Mouse (Mus musculus): ENCODE data around the gene Gm27027.

Gm27027 gene

DNA sequence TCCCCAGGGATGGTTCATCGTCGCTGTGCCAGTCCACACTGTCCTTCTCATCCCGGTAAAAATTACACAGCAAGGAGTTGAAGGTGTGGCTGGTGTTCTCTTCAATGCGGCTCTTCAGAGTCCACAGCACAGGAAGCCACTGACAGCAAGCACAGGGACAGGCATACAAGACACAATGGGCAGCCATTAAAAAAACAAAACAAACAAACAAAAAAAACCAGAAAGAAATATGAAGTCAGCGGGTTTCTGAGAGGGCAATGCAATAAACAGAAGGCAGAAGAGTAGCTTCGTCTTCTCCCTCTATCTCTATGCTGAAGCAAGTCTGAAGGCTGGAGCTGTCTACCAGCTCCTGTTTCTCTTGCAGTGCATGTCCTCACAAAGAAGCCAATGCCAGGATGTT lies at the start of gene Gm27027:
TSS of gene Gm27027 (minus strand) at position 101 of the 400 bp plus-strand sequence.
- no peak for ATAC-seq (ENCODE audit: insufficient number of reproducible peaks, low FRiP score, low TSS enrichment)

DNA sequence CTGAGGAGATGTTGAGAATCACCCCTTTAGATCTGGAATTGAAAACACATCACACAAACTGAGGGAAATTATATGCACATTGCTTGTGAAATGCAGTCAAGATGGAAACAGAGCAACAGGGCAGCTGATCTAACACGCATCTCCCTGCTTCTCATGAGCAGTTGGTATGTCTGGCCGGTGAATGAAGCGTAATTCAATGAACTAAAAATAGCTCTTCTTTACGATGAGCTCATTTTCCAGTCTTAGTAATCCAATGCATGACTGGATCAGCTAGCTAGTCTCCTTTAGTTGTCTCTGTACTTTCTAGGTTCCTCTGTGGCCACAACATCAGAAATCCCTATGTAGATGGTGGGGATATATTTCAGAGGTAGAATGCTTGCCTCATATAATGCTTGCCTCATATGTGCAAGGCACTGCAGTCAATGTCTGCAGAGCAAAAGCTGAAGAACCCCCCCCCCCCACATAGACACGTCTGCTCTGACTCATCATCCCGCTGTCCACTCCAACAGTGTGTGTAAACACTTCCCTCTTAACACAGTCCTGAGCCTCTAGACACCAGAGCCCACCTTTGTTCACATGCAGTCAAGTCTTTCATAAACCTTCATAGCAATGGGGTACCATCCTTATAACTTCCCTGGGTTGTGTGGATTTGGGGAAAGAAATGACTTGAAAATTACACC lies 49.4 kb upstream of the Gm27027 start:
- peak; percentile 72 for ATAC-seq (ENCODE audit: insufficient number of reproducible peaks, low FRiP score, low TSS enrichment)

DNA sequence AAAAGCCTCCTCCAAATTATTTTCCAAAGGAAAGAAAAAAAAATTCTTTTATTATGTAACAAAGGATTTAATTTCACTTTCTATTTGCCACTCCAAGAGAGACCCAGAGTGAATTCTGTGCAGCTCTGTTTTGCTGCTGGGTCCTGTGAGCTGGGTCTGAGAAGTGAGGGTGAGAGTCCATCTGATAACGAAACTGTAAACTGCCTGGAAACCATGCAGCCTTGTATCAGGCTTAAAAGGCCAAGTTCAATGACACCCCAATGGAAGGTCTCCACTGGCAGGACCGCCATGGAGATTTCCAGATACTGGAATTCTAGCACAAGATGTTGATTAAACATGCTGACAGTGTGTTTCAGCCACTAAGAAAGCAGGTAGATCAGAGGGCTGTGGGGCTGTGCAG lies 48.0 kb upstream of the Gm27027 start:
- ATAC-seq (ENCODE audit: insufficient number of reproducible peaks, low FRiP score, low TSS enrichment): no peak

DNA sequence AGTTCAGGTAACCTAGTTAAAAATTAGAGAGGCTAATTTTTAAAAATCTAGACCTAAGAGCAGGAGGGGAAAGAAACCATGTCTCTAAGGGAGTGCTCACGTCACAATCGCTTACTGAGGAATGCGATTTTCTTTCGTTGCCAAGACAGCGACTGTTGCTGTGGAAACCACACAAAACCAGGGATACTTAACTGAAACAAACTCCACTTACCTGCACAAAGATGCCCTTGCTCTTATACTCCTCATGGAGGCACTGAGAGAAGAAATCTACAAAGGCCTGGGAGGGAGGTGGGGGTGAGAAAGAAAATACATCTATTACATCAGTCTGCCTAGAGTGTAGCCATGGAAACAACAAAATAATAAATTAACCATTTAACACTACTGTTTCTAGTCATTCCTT lies 47.5 kb upstream of the Gm27027 start:
- ATAC-seq (ENCODE audit: insufficient number of reproducible peaks, low FRiP score, low TSS enrichment): no peak

DNA sequence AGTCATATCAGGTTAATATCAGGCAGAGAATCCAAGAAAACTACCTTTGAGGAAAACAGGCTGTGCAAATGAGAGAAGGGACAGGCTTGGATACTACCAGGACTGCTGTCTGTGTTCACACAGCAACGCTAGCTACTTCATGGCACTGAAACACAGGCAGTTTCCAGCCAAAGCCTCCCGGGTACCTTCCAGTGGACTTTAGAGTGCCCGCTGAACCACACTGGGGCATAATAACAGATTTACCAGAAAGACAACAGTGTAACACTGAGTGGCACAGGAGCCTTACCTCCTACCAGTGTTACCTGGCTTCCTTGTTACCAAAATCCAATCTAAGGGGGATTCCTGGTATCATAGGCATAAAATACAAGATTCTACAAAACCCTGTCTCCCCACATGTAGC lies 46.3 kb upstream of the Gm27027 start:
- ATAC-seq (ENCODE audit: insufficient number of reproducible peaks, low FRiP score, low TSS enrichment): no peak

DNA sequence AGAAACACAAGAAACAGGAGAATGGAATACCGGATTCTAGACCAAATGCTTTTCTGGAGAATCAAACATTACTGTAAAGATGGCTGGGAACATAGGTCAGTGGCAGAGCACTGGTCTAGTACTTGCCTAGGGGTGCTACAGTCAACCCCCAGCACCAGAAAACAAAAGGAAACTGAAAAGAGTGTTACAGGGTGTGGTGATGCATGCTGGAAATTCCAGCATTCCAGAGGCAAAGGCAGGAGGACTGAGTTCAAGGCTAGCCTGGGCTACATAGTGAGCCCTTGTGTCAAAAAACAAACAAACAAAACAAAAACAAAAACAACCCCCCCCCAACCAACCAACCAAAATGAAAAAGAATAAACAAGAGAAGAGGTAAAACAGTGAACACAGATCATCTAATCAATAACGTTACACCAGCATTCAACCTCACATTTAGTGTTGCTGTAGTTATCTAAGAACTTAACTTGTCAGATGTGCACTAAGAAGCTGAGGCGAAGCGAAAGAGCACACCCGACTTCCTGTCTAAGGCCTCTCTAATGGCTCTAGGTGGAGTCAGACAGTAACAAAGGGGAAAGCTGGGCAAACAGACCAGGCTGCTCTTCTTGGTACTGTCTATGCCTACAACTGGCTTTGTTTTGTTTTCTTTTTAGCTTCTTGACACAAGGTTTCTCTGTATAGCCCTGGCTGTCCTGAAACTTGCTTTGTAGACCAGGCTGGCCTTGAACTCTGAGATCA lies 44.4 kb upstream of the Gm27027 start:
- ATAC-seq (ENCODE audit: insufficient number of reproducible peaks, low FRiP score, low TSS enrichment): no peak

DNA sequence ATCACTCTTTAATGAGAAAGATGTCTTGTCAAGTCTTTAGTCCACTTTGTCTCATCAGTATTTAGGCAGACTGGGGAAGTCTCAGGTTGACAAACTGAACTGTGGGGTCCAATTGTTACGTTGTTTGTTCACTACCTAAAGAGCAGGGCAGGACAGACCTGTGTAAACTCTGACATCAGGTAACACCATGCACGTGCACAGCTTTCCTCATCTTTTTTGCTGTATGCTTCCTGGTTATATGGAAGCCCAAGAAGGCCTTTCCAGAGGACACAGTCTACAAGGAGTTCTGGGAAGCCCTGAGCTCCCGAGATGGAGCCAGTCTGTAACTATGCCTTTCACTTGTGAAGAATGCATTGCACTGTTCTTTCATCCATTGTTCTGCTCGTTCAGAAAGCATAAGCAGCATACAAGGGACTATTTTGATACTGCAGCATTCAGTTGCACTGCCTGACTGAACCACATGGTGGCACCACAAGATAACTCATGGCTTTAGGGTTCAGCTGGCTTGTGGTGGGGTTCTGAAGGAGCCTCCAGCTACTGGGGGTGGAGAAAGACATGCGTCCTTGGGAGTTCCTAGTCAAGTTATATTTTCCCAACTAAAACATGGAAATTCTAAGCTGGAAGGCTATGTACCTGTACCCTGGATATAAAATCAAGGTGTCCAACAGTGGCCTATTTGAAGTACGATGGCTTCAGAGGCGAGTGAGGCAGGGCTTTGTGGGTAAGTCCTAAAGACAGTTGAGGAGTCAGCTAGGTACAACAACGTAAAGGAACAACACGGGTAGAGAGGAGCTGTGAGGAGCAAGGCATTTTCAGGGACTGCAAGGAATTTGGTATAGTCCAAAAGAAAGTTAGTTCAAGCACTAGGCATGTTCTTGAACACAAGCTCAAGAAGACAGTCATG lies 39.5 kb upstream of the Gm27027 start:
- peak; percentile 79 for ATAC-seq (ENCODE audit: insufficient number of reproducible peaks, low FRiP score, low TSS enrichment)

DNA sequence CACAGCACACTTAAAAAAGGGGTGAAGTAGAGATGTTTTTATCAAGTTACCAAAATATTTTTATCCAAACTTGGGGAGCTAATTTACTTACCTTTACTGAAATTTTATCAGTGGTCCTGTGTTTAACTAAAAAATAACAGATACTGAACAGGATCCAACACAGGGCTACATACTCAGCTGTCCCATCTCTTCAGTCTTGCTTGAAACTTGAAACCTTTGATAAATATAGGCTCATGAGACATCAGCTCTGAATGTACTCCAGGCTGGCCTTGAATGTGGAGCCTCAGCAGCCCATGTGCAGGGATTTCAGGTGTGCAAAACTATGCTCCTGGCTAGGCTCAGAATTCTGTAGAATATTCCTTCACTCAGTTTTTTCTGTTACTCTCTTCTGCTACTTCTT lies 34.4 kb upstream of the Gm27027 start:
- no peak for ATAC-seq (ENCODE audit: insufficient number of reproducible peaks, low FRiP score, low TSS enrichment)

DNA sequence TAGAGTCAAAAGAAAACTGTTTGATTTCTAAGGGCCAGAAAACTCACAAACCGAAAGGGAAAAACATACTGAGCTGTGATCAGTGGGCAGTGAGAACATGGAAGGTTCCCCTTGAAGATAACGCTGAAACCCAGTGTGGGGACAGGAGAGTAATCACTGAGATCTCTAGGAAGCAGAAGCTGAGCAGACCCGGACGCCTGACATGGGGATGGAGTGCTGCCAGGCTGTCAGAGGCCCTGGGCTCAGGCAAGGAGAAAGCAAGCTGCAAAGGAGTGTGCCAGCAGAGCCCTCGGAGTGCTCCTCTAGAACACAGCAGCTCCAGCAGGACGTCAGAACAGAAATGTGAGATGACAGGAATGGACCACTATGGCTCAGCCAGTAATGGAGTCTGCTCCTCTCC lies 28.5 kb upstream of the Gm27027 start:
- ATAC-seq (ENCODE audit: insufficient number of reproducible peaks, low FRiP score, low TSS enrichment): no peak

DNA sequence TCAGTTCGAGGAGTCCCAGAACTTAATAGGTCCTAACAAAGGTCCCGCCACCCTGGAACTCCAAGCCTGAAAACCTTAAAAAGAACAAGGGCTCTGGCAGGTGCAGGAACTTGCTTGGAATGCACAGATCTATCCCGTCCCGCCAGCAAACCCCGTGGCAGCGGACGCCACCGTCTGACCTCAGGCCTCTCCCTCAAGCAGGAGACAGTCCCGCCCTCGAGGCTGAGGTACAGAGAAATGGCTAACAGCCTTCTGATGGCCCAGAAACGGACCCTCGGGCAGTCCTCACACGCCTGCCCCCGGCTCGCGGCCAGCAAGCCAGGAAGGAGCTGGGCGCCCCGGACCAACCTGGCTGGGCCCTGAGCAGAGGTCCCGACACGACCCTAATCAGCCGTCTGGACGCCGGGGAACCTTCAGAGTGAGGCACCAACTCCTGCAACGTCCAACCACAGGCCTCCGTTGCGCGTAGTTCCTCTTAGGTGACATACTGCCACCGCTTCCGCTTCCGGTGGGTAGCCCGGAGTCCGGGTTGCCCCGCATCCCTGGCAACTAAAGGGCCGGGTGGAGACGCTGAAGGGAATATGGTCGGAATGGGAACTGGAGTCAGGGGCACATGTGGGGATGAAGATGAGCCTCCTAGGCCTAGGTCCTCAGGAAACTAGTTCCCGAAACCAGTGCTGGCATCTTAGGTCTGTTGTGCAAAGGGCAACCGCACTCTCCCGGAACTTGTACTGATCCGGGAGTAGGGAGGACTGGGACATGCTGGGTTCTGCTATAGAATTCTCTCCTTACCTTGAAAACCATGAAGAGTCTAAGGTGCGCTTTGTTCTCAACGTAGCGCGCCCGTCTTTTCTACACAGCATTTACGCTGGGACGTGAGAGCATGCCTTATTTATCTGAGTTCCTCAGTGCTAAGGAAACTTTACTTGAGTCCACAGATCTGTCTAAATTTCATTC lies 14.5 kb upstream of the Gm27027 start, which contains the start of gene Alkbh3:
TSS of gene Alkbh3 (minus strand) at position 473 of the 957 bp plus-strand sequence.
- ATAC-seq (ENCODE audit: insufficient number of reproducible peaks, low FRiP score, low TSS enrichment): peak; percentile 99

DNA sequence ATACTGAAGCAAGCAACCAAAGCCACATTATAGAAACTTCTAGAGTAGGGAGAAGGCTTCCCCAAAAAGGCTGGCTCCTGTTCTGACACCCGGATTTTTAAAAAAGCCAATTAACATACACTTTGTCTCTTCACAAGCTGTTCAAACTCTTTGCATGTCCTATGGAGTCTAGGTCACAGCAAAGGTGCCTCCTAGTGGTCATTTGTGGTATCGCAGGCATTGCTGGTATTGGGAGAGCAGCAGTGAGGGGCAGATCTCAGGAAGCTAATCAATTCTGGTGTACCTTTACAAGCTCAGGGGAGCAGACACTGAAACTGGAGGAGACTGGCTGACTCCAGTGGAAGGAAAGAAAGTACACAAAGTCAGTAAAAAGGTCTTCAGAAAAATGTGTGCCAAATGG lies 6.2 kb upstream of the Gm27027 start:
- ATAC-seq (ENCODE audit: insufficient number of reproducible peaks, low FRiP score, low TSS enrichment): peak; percentile 58; the same call in 1 of the 2 replicates

DNA sequence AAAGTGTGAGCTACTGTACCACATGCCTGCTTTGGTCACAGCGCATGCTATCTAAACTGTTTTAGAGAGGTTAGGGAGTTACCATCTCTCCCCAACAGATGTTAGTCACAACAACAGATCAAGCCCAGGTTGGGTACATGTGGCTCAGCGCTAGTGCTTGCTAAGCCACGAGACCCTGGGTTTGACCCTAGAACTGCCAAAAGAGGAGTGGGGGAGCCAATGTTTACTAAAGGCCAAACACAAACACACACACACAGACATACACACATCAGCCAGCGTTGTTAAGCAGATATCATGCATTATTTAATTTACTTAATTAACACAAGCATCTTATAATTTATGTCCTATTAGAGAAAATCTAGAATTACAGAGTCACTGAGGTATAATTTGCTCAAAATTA lies 5.8 kb upstream of the Gm27027 start:
- no peak for ATAC-seq (ENCODE audit: insufficient number of reproducible peaks, low FRiP score, low TSS enrichment)

DNA sequence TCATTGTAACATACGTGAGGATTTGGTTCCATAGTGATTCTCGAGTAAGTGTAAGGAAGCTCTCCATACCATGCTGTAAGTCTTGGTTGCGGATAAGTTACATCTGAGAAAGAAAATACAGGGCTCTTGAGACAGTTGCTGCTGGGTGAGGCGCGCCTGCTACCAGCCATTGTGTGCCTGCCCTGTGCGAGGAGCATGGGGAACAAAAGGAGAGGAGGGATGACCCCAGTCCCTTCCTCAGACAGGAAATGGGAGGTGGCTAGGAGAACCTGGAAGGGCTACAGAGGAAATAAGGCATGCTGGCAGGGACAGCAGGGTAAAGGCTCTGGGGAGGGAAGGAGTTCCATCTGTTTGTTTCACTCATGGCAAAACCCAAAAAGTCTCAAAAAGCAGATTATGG lies 5.3 kb upstream of the Gm27027 start:
- no peak for ATAC-seq (ENCODE audit: insufficient number of reproducible peaks, low FRiP score, low TSS enrichment)

DNA sequence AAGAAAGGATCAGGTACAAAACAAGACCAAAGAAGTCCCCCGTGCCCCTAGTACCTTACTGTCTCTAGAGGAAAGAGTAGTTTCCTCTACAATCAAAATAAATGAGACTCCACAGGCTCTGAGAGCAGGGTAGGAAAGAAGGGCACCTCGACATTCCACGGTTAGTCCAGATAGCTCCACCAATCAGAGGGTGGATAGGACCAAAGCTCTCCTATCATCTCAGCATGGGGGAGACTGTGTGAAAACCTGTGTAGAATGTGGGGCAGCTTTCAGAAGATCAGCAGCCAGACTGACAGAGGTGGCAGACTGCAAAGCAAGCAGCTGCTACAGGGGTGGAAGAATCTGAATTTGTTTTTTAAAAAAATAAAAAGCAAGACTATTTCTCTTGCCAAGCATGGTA lies 3.3 kb downstream of the Gm27027 start:
- ATAC-seq (ENCODE audit: insufficient number of reproducible peaks, low FRiP score, low TSS enrichment): no peak

DNA sequence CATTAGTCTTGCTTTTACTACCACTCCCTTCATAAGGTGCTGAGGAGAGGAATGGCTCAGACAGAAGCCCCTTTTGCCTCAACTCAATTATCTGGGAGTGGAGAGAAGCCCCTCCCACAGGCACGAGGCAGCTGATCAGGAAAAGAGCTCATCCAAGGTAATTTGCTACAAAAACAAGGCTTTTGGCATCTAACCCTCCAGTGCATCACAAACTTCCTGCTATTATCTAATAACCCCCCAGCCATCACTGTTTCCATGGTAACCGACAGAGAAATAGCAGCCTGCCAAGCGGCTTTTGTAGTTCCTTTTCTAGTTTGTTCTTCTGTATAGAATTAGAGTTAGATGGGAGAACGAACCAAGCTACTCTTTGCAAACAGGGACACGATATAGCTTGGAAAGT lies 3.9 kb downstream of the Gm27027 start:
- no peak for ATAC-seq (ENCODE audit: insufficient number of reproducible peaks, low FRiP score, low TSS enrichment)

DNA sequence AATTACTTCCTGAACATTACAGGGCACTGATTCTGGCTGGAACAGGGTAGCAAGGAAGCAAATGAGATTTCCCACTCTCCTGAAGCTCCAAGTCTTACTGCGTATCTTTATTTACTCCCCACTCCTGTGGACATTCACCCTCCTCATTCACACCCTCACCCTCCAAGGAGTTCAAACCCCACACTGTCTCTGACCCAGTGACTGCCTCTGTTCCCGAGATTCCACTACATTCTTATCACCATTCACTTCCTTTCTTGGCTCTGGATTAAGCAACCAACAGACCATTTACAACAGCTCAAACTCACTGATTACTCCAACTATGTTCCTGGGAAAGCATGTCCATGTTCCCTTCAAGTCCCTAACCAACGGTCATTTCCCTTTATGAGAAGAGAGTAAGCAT lies 4.8 kb downstream of the Gm27027 start:
- ATAC-seq (ENCODE audit: insufficient number of reproducible peaks, low FRiP score, low TSS enrichment): no peak

DNA sequence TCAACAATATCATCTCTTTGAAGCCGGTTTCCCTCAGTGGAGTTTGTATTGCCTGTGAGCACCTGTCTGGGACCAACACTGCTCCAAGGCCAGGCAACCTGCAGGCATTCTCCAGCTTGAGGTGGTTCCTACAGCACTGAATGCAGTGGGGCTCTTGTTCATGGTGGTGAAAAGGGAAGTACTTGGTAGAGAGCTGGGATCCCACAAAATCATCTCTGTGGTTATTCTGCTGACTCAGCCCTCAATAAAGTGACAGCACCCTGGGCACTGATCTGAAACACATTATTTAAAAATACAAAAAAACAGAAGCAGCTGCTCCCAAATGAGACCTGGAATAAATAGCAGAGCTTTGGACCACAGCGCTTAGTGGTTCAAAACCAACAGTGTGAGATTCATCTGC lies 7.7 kb downstream of the Gm27027 start:
- no peak for ATAC-seq (ENCODE audit: insufficient number of reproducible peaks, low FRiP score, low TSS enrichment)

DNA sequence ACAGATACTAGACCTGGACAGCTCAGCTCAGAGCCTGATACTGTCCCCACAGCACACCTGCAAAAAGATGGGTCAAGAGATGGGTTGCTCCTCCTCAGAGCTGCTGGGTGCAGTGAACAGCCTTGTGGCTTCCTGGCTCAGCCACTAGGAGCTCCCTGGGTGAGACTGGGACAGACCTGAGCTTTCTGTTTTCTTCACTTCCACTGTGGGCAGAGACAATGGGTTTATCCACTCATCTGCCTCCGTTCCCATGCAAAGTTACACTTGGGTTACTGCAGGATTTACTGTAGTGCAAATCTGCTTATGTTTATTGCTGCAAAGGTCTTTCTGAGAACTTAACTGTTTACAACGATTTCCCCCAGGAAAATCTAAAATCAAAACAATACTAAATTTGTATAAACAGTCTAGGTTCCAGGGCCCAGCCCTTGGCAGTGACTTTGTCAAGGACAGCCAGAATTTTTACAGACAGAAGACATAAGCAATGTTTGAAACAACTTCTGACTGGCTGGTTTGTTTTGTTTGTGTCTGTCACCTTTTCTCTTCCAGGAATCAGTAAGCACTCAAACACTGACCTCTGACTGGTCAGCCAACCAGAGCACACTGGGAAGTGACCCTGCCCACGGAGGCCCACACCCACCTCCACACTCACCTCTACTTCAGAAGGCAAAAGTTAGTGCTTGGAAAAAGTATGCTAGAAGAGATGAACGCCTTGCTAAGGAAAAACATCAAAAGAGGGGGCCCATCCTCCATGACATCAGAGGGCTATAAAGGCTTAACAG lies 13.5 kb downstream of the Gm27027 start:
- no peak for ATAC-seq (ENCODE audit: insufficient number of reproducible peaks, low FRiP score, low TSS enrichment)
